Mouse (Mus musculus) C2C12 (cell line): Measurements from ENCODE around the gene Usp34. TPM values are rescaled to one million over a fixed set of nuclear protein-coding genes. Genes with fewer than 3 reads are reported as not detected.
"Not testable (repeated sequence)": the region's sequence is repeated elsewhere in the genome, so short reads cannot be mapped to it uniquely, and the experiment has no call there.

Experiments used
- H3K27me3 ChIP-seq: one replicate; pipeline ENCODE4 v1.6.1; 2011; ENCODE audit not compliant: control insufficient read depth, insufficient read depth, insufficient read length
- H3K36me3 ChIP-seq: one replicate; pipeline ENCODE4 v1.6.1; 2011; ENCODE audit not compliant: control insufficient read depth, insufficient read depth
- H3K4me3 ChIP-seq: one replicate; pipeline ENCODE4 v1.5.1; 2011; ENCODE audit warnings: mild to moderate bottlenecking, control low read depth; ENCODE audit not compliant: poor library complexity, insufficient read depth, severe bottlenecking
- H3K79me2 ChIP-seq: one replicate; pipeline ENCODE4 v1.6.1; 2011; ENCODE audit not compliant: control insufficient read depth, insufficient read depth
- H3K79me3 ChIP-seq: one replicate; pipeline ENCODE4 v1.6.1; 2011; ENCODE audit warnings: low read depth, control low read depth
- H3ac ChIP-seq: one replicate; pipeline ENCODE3; 2011; ENCODE audit warnings: low read depth; ENCODE audit not compliant: control insufficient read depth, insufficient read length
- CEBPB ChIP-seq: IDR thresholded peaks from one replicate; pipeline ENCODE4 v1.6.1; 2011; ENCODE audit warnings: low read depth, mild to moderate bottlenecking, control low read depth, moderate library complexity
- CTCF ChIP-seq: IDR thresholded peaks from one replicate; pipeline ENCODE4 v1.5.1; 2011; ENCODE audit not compliant: control insufficient read depth, insufficient read depth, insufficient read length
- FOSL1 ChIP-seq: IDR thresholded peaks from one replicate; pipeline ENCODE4 v1.8.0; 2011; ENCODE audit warnings: mild to moderate bottlenecking, low read length; ENCODE audit not compliant: poor library complexity, insufficient read depth, severe bottlenecking
- MAX ChIP-seq: IDR thresholded peaks from one replicate; pipeline ENCODE4 v1.6.1; 2011; ENCODE audit warnings: mild to moderate bottlenecking, control low read depth
- MYOD1 ChIP-seq: IDR thresholded peaks from one replicate; pipeline ENCODE4 v1.6.1; 2011; ENCODE audit warnings: low read depth; ENCODE audit not compliant: control insufficient read depth, insufficient read length
- MYOG ChIP-seq: IDR thresholded peaks from one replicate; pipeline ENCODE4 v1.6.1; 2011; ENCODE audit not compliant: control insufficient read depth, insufficient read length; ENCODE audit errors: extremely low read depth
- USF1 ChIP-seq: IDR thresholded peaks from one replicate; pipeline ENCODE4 v1.6.1; 2011; ENCODE audit warnings: low read depth, mild to moderate bottlenecking, control low read depth, moderate library complexity
- polyA plus RNA-seq: library from polyadenylated mRNA; unstranded; fragments of >200 nt; fragmentation: generic; extraction: Trizol; gene quantifications from one replicate; pipeline ENCODE4 v1.2.1, GENCODE M21; 2012; ENCODE audit warnings: missing spikeins

The Usp34 gene
- polyA plus RNA-seq, 1 experiment, result 8.4 TPM

- TF ChIP-seq MYOG, result no peak
- no peak for TF ChIP-seq MAX
- no peak for TF ChIP-seq FOSL1
- TF ChIP-seq CEBPB, result no peak
- no peak for TF ChIP-seq USF1
- no peak for TF ChIP-seq CTCF
- no peak for TF ChIP-seq MYOD1
- no peaks in the 10 kb centered on the region for H3K27me3 ChIP-seq
- H3ac ChIP-seq, result no peak overlapping the region
- peaks cover 34% of the 10 kb centered on the region for H3K36me3 ChIP-seq
- H3K4me3 ChIP-seq, result no peak overlapping the region
- H3K79me2 ChIP-seq, result no peaks in the 10 kb centered on the region
- H3K79me3 ChIP-seq, result no peaks in the 10 kb centered on the region
Observed at GRCm38 (mm10) chr11:23299910-23300309, 6.8 kb upstream of the Usp34 start.

GRCm38 (mm10) chr11:23303126-23303525, 3.6 kb upstream of the Usp34 start:
- Histone ChIP-seq H3K79me2 (peaks cover 15% of the 10 kb centered on the region), H3K36me3 (peaks cover 2% of the 10 kb centered on the region), H3K27me3 (no peaks in the 10 kb centered on the region), H3ac (no peak overlapping the region), H3K79me3 (peaks cover 13% of the 10 kb centered on the region), H3K4me3 (no peak overlapping the region)
- TF ChIP-seq CEBPB (no peak), MYOD1 (no peak)

- Histone ChIP-seq H3ac (peak overlapping the region; percentile 82), H3K79me2 (peaks cover 35% of the 10 kb centered on the region), H3K79me3 (peaks cover 34% of the 10 kb centered on the region), H3K4me3 (peak overlapping the region; percentile 97)
- H3K27me3 ChIP-seq, H3K36me3 ChIP-seq: not testable (repeated sequence)
Observed at GRCm38 (mm10) chr11:23305101-23305672, 1.5 kb upstream of the Usp34 start.

- H3ac ChIP-seq, result peak overlapping the region; percentile 82
- H3K4me3 ChIP-seq, result peak overlapping the region; percentile 97
- TF ChIP-seq CTCF (no peak), MAX (no peak), CEBPB (no peak), MYOD1 (no peak), USF1 (no peak), FOSL1 (no peak)
- H3K27me3 ChIP-seq, result no peaks in the 10 kb centered on the region
- H3K36me3 ChIP-seq, result no peaks in the 10 kb centered on the region
- H3K79me3 ChIP-seq, result peaks cover 40% of the 10 kb centered on the region
- H3K79me2 ChIP-seq, result peaks cover 43% of the 10 kb centered on the region
Observed at GRCm38 (mm10) chr11:23305673-23306608, 754 bp upstream of the Usp34 start.

GRCm38 (mm10) chr11:23307566-23307920, 848 bp downstream of the Usp34 start:
- H3K36me3 ChIP-seq, result peaks cover 14% of the 10 kb centered on the region
- H3K79me3 ChIP-seq, result peaks cover 56% of the 10 kb centered on the region
- no peaks in the 10 kb centered on the region for H3K27me3 ChIP-seq
- peak overlapping the region; percentile 97 for H3K4me3 ChIP-seq
- TF ChIP-seq MAX, result no peak
- TF ChIP-seq USF1, result no peak
- no peak for TF ChIP-seq CEBPB
- TF ChIP-seq MYOD1, result no peak
- no peak for TF ChIP-seq FOSL1
- TF ChIP-seq MYOG, result no peak
- no peak for TF ChIP-seq CTCF
- peaks cover 59% of the 10 kb centered on the region for H3K79me2 ChIP-seq
- H3ac ChIP-seq, result peak overlapping the region; percentile 83

- Histone ChIP-seq H3K79me2 (peaks cover 100% of the 10 kb centered on the region), H3K27me3 (no peaks in the 10 kb centered on the region), H3ac (no peak overlapping the region), H3K4me3 (no peak overlapping the region), H3K79me3 (peaks cover 93% of the 10 kb centered on the region), H3K36me3 (peaks cover 22% of the 10 kb centered on the region)
- TF ChIP-seq MYOD1 (no peak), CEBPB (no peak), USF1 (no peak), FOSL1 (no peak), MYOG (no peak), MAX (no peak), CTCF (no peak)
Observed at GRCm38 (mm10) chr11:23313496-23313895, 6.8 kb downstream of the Usp34 start.
